ENCODE assay signal across 8 mouse cellular contexts in the genomic region with DNA sequence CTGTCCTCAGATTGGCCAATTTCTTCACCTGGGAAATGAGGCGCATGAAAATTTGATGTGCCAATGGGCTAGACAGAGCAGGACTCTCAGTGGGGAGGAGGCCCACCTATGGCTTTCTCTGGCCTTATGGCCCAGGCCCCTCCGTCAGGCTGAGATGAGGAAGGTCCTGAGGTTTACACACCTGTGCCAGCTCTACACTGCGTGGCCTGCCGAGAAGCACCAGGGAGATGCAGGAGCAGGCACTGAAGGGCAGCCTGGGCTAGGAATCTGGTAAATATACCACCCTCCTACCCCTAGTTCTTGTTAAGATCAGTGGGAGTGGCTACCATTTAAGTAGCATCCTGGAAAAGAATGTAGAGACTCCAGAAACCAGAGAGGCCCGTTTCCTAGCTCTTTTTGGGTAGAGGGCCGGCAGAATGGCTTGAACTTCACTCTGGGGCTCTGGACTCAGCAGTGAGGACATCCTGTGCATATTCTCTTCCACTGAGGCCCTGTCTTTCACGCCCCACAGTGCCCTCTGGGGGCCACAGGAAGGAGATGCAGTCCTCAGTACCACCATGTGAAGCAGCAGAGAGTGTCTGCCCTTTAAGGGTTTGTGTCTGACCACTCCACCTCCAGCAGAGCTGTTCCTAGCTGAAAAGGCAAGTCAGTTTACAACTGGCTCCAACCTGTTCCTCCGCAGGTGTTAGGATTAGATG. TPM values are rescaled to one million over a fixed set of nuclear protein-coding genes. Genes with fewer than 3 reads are reported as not detected.
DNase-seq lines count a peak whose midpoint lies in the region; ATAC-seq and TF ChIP-seq lines count a peak whose summit lies in the region.

No protein-coding gene starts in this region.

- no peaks in the 10 kb centered on the region for H3K27me3 ChIP-seq in Patski
- H3K27me3 ChIP-seq in hindbrain, embryonic 14.5 days (ENCODE audit: control insufficient read depth, insufficient read depth, low read length), result no peaks in the 10 kb centered on the region

- no peak overlapping the region for H3K4me2 ChIP-seq in hindbrain, embryonic 14.5 days (replicated peaks)

- TF ChIP-seq CTCF in Patski (IDR thresholded peaks at IDR 0.05), result no peak

- H3K4me3 ChIP-seq in hindbrain, embryonic 14.5 days (replicated peaks; ENCODE audit: low read length), result no peak overlapping the region

- H3K36me3 ChIP-seq in hindbrain, embryonic 14.5 days (replicated peaks; ENCODE audit: control insufficient read depth, insufficient read depth), result peaks cover 58% of the 10 kb centered on the region

- no peak overlapping the region for H3K9ac ChIP-seq in hindbrain, embryonic 14.5 days

- no peak overlapping the region for H3K27ac ChIP-seq in hindbrain, embryonic 14.5 days

- CTCF ChIA-PET in Patski (lab: Charles Lee), result interaction anchor here (0.6 to 8.9 kb wide), 19 partner anchors 9 to 262 kb away, joined by 3 to 75 read pairs (median 4); partner anchors contain the start of gene Abtb2

- in situ Hi-C loops in Patski (cut with MboI; ENCODE audit: low pct_unique_long_range_greater_than_20kb), result loop anchor here (5.0 kb wide), 1 partner anchor 151 kb away; the partner anchor contains the start of gene Abtb2

- DNase-seq in Patski (ENCODE audit: low read depth, low spot score), result no peak
- DNase-seq in cerebellum, adult 9-10 months, result peak; percentile 70
- DNase-seq in frontal cortex, postnatal 10 days (ENCODE audit: low spot score in 2 of 2), result peak; percentile 59 to 75
- peak; percentile 80 for DNase-seq in hindbrain, embryonic 14.5 days (ENCODE audit: low spot score)
- peak; percentile 71 to 78 for DNase-seq in layer of hippocampus, postnatal 14 days (ENCODE audit: low spot score in 2 of 2)
- DNase-seq in lung, postnatal 25 days (ENCODE audit: low spot score), result peak; percentile 77
- peak; percentile 88 for DNase-seq in retina, postnatal 1 day
- DNase-seq in urinary bladder, adult 2 months (ENCODE audit: low spot score), result peak; percentile 41

- peak; percentile 66 for ATAC-seq in Patski
- ATAC-seq in hindbrain, embryonic 14.5 days (ENCODE audit: low FRiP score), result peak; percentile 82

- WGBS in hindbrain, embryonic 14.5 days, result 61% methylated on average over 8 of the region's 8 CpGs

- no peaks in the 10 kb centered on the region for H3K9me3 ChIP-seq in hindbrain, embryonic 14.5 days (ENCODE audit: control insufficient read depth, low read length)

- POLR2A ChIA-PET in Patski (lab: Charles Lee), result interaction anchor here (1.1 kb wide), 1 partner anchor 148 kb away, joined by 3 read pairs; no protein-coding TSS in a partner anchor

- H3K4me1 ChIP-seq in hindbrain, embryonic 14.5 days (replicated peaks; ENCODE audit: control insufficient read depth, insufficient read depth, low read length), result no peaks in the 10 kb centered on the region

RNA-seq across cellular contexts. Expression of gene Nat10, which starts 42.3 kb away (rescaled TPM):
- polyA plus RNA-seq in Patski (2021), result 28.3 TPM
- polyA plus RNA-seq in hindbrain, embryonic 14.5 days (2014; fragmentation: Nextera tagmentation; extraction: Ambion mirVana), result 17.6 and 18.3 TPM in 2 replicates
- total RNA-seq in layer of hippocampus, postnatal 14 days (2021), result 10 to 100 TPM; 39.9 to 41.1 TPM
- 27.3 and 34.1 TPM in 2 replicates for polyA plus RNA-seq in urinary bladder, adult 2 months (2012; rRNA removed)
